In the genomic region with DNA sequence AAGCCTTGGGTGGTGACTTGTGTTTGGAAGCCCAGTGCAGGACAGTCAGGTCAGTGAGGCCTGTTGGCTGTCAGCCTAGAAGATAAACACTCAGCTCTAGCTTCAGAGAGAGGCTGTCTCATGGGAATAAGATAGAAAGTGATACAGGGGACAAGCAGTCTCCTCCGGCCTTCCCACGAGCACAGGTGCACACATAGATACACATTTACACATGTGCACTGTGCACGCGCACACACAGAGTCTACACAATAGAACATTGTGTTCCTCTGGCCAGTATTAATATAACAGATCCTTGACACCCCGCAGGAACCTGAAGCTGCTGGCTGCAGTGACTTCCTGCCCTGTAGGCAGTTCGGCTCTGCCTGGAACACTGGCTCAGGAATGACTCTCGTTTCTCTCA, we compare ENCODE assay signal across 28 mouse cellular contexts. TPM values are rescaled to one million over a fixed set of nuclear protein-coding genes. Genes with fewer than 3 reads are reported as not detected.
DNase-seq lines count a peak whose midpoint lies in the region; ATAC-seq and TF ChIP-seq lines count a peak whose summit lies in the region.
"Had no signal": no experiment of that assay in that cellular context is flagged by ENCODE, and none has a peak within 500 bp of the region (broad histone marks: within the 10 kb centered on the region; RNA-seq: fewer than 3 reads in every experiment).

No protein-coding gene starts in this region.

- TF ChIP-seq CTCF in gastrocnemius, adult 2 months (IDR thresholded peaks at IDR 0.05) = no peak
- TF ChIP-seq CTCF in intestine, postnatal 0 days (IDR thresholded peaks at IDR 0.05; ENCODE audit: low read depth) = no peak

- no peak overlapping the region for H3K4me2 ChIP-seq in intestine, postnatal 0 days (replicated peaks; ENCODE audit: low read depth)
- H3K4me2 ChIP-seq in midbrain, embryonic 16.5 days (ENCODE audit: low read length) = no peak overlapping the region
- H3K4me2 ChIP-seq: hindbrain, embryonic 12.5 days; limb, embryonic 13.5 days; liver, embryonic 11.5 days; midbrain, embryonic 13.5 days had no signal

- DNase-seq in gastrocnemius, adult 2 months = no peak
- no peak for DNase-seq in gastrocnemius, adult 18-20 months (ENCODE audit: low spot score)
- peak; percentile 40 for DNase-seq in heart, adult 8-10 months (ENCODE audit: low spot score)
- DNase-seq in heart, postnatal 10 days = no peak
- peak; percentile 13 for DNase-seq in heart, postnatal 25 days (ENCODE audit: low spot score)
- DNase-seq: adrenal gland, adult 8-10 months; cerebellum, adult 2 months; cerebellum, postnatal 14 days; gastrocnemius, postnatal 14 days; kidney, adult 18-20 months; kidney, postnatal 36 days; lung, postnatal 4 days; thymus, postnatal 25 days had no signal

- 70% methylated on average over 7 of the region's 7 CpGs for WGBS in intestine, postnatal 0 days
- 94% methylated on average over 7 of the region's 7 CpGs for WGBS in midbrain, embryonic 16.5 days

- no peaks in the 10 kb centered on the region for H3K36me3 ChIP-seq in intestine, postnatal 0 days (ENCODE audit: control insufficient read depth, insufficient read depth)
- no peaks in the 10 kb centered on the region for H3K36me3 ChIP-seq in midbrain, embryonic 16.5 days (ENCODE audit: control insufficient read depth, insufficient read depth, low read length)
- H3K36me3 ChIP-seq: G1E; hindbrain, embryonic 12.5 days; limb, embryonic 13.5 days; midbrain, embryonic 13.5 days had no signal

- H3K9ac ChIP-seq in intestine, postnatal 0 days (ENCODE audit: low read depth, low read length) = no peak overlapping the region
- H3K9ac ChIP-seq in midbrain, embryonic 16.5 days (ENCODE audit: low read depth, low read length) = no peak overlapping the region
- H3K9ac ChIP-seq: hindbrain, embryonic 12.5 days; limb, embryonic 13.5 days; midbrain, embryonic 13.5 days had no signal

- ATAC-seq in intestine, postnatal 0 days = no peak
- no peak for ATAC-seq in inflammation-experienced regulatory T-cells, adult 6 months
- ATAC-seq in midbrain, embryonic 16.5 days = no peak
- ATAC-seq: forebrain, embryonic 16.5 days; lung, postnatal 0 days; midbrain, embryonic 13.5 days had no signal

- intact Hi-C loops in gastrocnemius, adult 2 months (cut with DNase I) = no loop called here
- intact Hi-C loops in heart, postnatal 10 days (cut with DNase I) = loop anchor here (2.0 to 5.0 kb wide), 2 partner anchors 43 to 53 kb away; no protein-coding TSS in a partner anchor
- intact Hi-C loops in heart, postnatal 25 days (cut with DNase I) = loop anchor here (5.0 kb wide), 1 partner anchor 42 kb away; a partner anchor contains a TSS

- H3K27me3 ChIP-seq in intestine, postnatal 0 days (replicated peaks; ENCODE audit: control insufficient read depth, insufficient read depth, low read length) = no peaks in the 10 kb centered on the region
- no peaks in the 10 kb centered on the region for H3K27me3 ChIP-seq in midbrain, embryonic 16.5 days (ENCODE audit: control insufficient read depth, insufficient read depth, low read depth, low read length)
- H3K27me3 ChIP-seq: hindbrain, embryonic 12.5 days; limb, embryonic 13.5 days; midbrain, embryonic 13.5 days had no signal

- no peaks in the 10 kb centered on the region for H3K9me3 ChIP-seq in intestine, postnatal 0 days (ENCODE audit: control insufficient read depth)
- H3K9me3 ChIP-seq in midbrain, embryonic 16.5 days (replicated peaks; ENCODE audit: control insufficient read depth, low read length, poor library complexity, severe bottlenecking) = no peaks in the 10 kb centered on the region
- H3K9me3 ChIP-seq: hindbrain, embryonic 12.5 days; limb, embryonic 13.5 days; midbrain, embryonic 13.5 days had no signal

- peak overlapping the region; percentile 48 for H3K27ac ChIP-seq in gastrocnemius, adult 2 months
- H3K27ac ChIP-seq in intestine, postnatal 0 days (ENCODE audit: low read depth, low read length) = no peak overlapping the region
- H3K27ac ChIP-seq in midbrain, embryonic 16.5 days (ENCODE audit: low read length) = no peak overlapping the region
- H3K27ac ChIP-seq: hindbrain, embryonic 12.5 days; layer of hippocampus, adult 2 months; left cerebral cortex, adult 2 months; limb, embryonic 13.5 days; midbrain, embryonic 13.5 days had no signal

- no peak overlapping the region for H3K4me3 ChIP-seq in gastrocnemius, adult 2 months
- H3K4me3 ChIP-seq in intestine, postnatal 0 days (ENCODE audit: low read depth, low read length) = no peak overlapping the region
- no peak overlapping the region for H3K4me3 ChIP-seq in midbrain, embryonic 16.5 days (ENCODE audit: low read depth, low read length)
- H3K4me3 ChIP-seq: erythroblast, embryonic 14.5 days; hindbrain, embryonic 12.5 days; layer of hippocampus, adult 2 months; left cerebral cortex, adult 2 months; limb, embryonic 13.5 days; midbrain, embryonic 13.5 days had no signal

- H3K4me1 ChIP-seq in intestine, postnatal 0 days (replicated peaks; ENCODE audit: control insufficient read depth, insufficient read depth, low read length) = no peaks in the 10 kb centered on the region
- H3K4me1 ChIP-seq in midbrain, embryonic 16.5 days (ENCODE audit: control insufficient read depth, insufficient read depth, low read length) = no peaks in the 10 kb centered on the region
- H3K4me1 ChIP-seq: hindbrain, embryonic 12.5 days; midbrain, embryonic 13.5 days had no signal

RNA-seq across cellular contexts. Expression of a gene that starts 44.3 kb away (rescaled TPM):
- 1 to 10 TPM; 4.3 to 7.8 TPM for total RNA-seq in gastrocnemius, adult 2 months (2021)
- total RNA-seq in gastrocnemius, adult 18-20 months (2021) = 1 to 10 TPM; 2.4 to 4.0 TPM
- total RNA-seq in heart, adult 8-10 months (2022) = 10 to 100 TPM in 1 of 4 experiments, 1 to 10 TPM in 3; 4.4 to 11.4 (median 6.6) TPM
- 10 to 100 TPM; 11.9 to 12.4 TPM for total RNA-seq in heart, postnatal 10 days (2021)
- 1 to 10 TPM; 7.7 TPM for total RNA-seq in heart, postnatal 25 days (2021)
- 0.96 and 1.3 TPM in 2 replicates for polyA plus RNA-seq in intestine, postnatal 0 days (2015; fragmentation: Nextera tagmentation; extraction: Ambion mirVana)
- under 1 TPM in 1 of 3 experiments, not detected in 2; 0.16 TPM for polyA plus RNA-seq in inflammation-experienced regulatory T-cells, adult 6 months (2017; shearing (Covaris generic))
- polyA plus RNA-seq in midbrain, embryonic 16.5 days (2015; fragmentation: Nextera tagmentation; extraction: Ambion mirVana) = 0.64 and 0.66 TPM in 2 replicates
- total RNA-seq: megakaryocyte-erythroid progenitor cell, adult 5-6 weeks; monocyte, adult 5-6 weeks had no signal
- polyA plus RNA-seq: erythroblast, embryonic 14.5 days; G1E had no signal

Comparison
In these comparisons a context has a peak if more than half of its experiments do, and no peak if none do; other contexts are left out.
1. DNase-seq: peak in heart, adult 8-10 months (single experiment) and heart, postnatal 25 days (single experiment); none in gastrocnemius, adult 2 months (single experiment), gastrocnemius, adult 18-20 months (single experiment) and heart, postnatal 10 days (0 of 2).